Mouse (Mus musculus): Measurements from ENCODE around the gene Ncstn.

Ncstn gene

GRCm38 (mm10) chr1:172082101-172082898 lies at the start of gene Ncstn, which contains the start of gene Copa:
Gene Ncstn (minus strand): TSS chr1:172082795.
Gene Copa (plus strand): TSS chr1:172082529.
- peak; percentile 93 for DNase-seq (ENCODE audit: low spot score)

- DNase-seq (ENCODE audit: low spot score), result no peak
Measured at GRCm38 (mm10) chr1:172132319-172132718, 49.7 kb upstream of the Ncstn start.

GRCm38 (mm10) chr1:172129780-172130179 lies 47.2 kb upstream of the Ncstn start:
- no peak for DNase-seq (ENCODE audit: low spot score)

GRCm38 (mm10) chr1:172129108-172129507 lies 46.5 kb upstream of the Ncstn start:
- no peak for DNase-seq (ENCODE audit: low spot score)

- DNase-seq (ENCODE audit: low spot score), result peak; percentile 51
Measured at GRCm38 (mm10) chr1:172128563-172128962, 46.0 kb upstream of the Ncstn start.

GRCm38 (mm10) chr1:172127487-172127886 lies 44.9 kb upstream of the Ncstn start:
- no peak for DNase-seq (ENCODE audit: low spot score)

GRCm38 (mm10) chr1:172126376-172127347 lies 44.1 kb upstream of the Ncstn start, which contains the start of gene Pex19:
Gene Pex19 (plus strand): TSS chr1:172126755.
- peak; percentile 87 for DNase-seq (ENCODE audit: low spot score)

- no peak for DNase-seq (ENCODE audit: low spot score)
Measured at GRCm38 (mm10) chr1:172124572-172124971, 42.0 kb upstream of the Ncstn start.

GRCm38 (mm10) chr1:172122671-172123070 lies 40.1 kb upstream of the Ncstn start:
- DNase-seq (ENCODE audit: low spot score), result no peak

GRCm38 (mm10) chr1:172119720-172120119 lies 37.1 kb upstream of the Ncstn start:
- no peak for DNase-seq (ENCODE audit: low spot score)

GRCm38 (mm10) chr1:172119100-172119499 lies 36.5 kb upstream of the Ncstn start:
- no peak for DNase-seq (ENCODE audit: low spot score)

- DNase-seq (ENCODE audit: low spot score), result no peak
Measured at GRCm38 (mm10) chr1:172116948-172117347, 34.4 kb upstream of the Ncstn start.

GRCm38 (mm10) chr1:172107777-172108477 lies 25.3 kb upstream of the Ncstn start:
- no peak for DNase-seq (ENCODE audit: low spot score)

- no peak for DNase-seq (ENCODE audit: low spot score)
Measured at GRCm38 (mm10) chr1:172105101-172105500, 22.5 kb upstream of the Ncstn start.

- DNase-seq (ENCODE audit: low spot score), result no peak
Measured at GRCm38 (mm10) chr1:172103619-172104018, 21.0 kb upstream of the Ncstn start.

- no peak for DNase-seq (ENCODE audit: low spot score)
Measured at GRCm38 (mm10) chr1:172099325-172100033, 16.9 kb upstream of the Ncstn start.

- DNase-seq (ENCODE audit: low spot score), result no peak
Measured at GRCm38 (mm10) chr1:172095202-172095601, 12.6 kb upstream of the Ncstn start.

- no peak for DNase-seq (ENCODE audit: low spot score)
Measured at GRCm38 (mm10) chr1:172094295-172094694, 11.7 kb upstream of the Ncstn start.

GRCm38 (mm10) chr1:172093522-172093921 lies 10.9 kb upstream of the Ncstn start:
- no peak for DNase-seq (ENCODE audit: low spot score)

GRCm38 (mm10) chr1:172082899-172083445 lies 377 bp upstream of the Ncstn start:
- DNase-seq (ENCODE audit: low spot score), result no peak

GRCm38 (mm10) chr1:172077981-172078380 lies 4.6 kb downstream of the Ncstn start:
- DNase-seq (ENCODE audit: low spot score), result no peak
